Mouse (Mus musculus): Measurements from ENCODE around the gene Rev3l.

DNA sequence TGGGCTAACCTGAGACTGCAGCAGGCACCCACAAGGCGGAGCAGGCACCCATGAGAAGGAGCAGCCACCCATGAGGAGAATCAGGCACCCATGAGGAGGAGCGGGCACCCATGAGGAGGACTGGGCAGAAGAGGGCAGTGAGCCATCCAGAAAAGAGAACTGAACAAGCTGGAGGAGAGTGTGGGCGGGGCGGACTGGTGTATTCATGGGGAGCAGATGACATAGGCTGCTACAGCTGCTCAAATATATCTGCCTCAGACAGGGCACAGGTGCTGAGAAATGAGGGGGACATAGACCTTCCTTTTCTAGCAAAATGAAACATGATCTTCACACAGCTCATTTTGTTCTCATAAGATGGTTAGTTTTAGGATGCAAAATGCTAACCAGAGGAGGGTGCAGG, 45.1 kb upstream of the Rev3l start:
- TF ChIP-seq CTCF (IDR thresholded peaks at IDR 0.05; ENCODE audit: low read depth, low read length), result no peak
- TF ChIP-seq GATA1 (IDR thresholded peaks at IDR 0.05; ENCODE audit: borderline replicate concordance, low read length), result no peak
- TF ChIP-seq POLR2AphosphoS5 (IDR thresholded peaks at IDR 0.05; ENCODE audit: insufficient replicate concordance, low read depth, low read length), result no peak
- no peak for TF ChIP-seq TAL1 (conservative IDR thresholded peaks at IDR 0.05; ENCODE audit: low read depth, low read length)
- no peak for TF ChIP-seq GATA2 (IDR thresholded peaks at IDR 0.05; ENCODE audit: borderline replicate concordance, low read depth, low read length)
